Mouse (Mus musculus) frontal cortex, adult (tissue): Measurements from ENCODE around the gene Rrnad1.

ENCODE experiments used
- ATAC-seq: cut with Nextera tagmentation; 2 replicates; pipeline ENCODE4 v1.9.2; 2017; ENCODE audit warnings: mild to moderate bottlenecking, moderate library complexity, mixed read lengths; ENCODE audit not compliant: low TSS enrichment

The Rrnad1 gene

GRCm38 (mm10) chr3:87885281-87886003 lies 45.1 kb downstream of the Rrnad1 start, which contains the start of gene Prcc:
TSS of gene Prcc (minus strand) at chr3:87885608.
- ATAC-seq = peak; percentile 97

GRCm38 (mm10) chr3:87884708-87885251 lies 45.7 kb downstream of the Rrnad1 start:
- ATAC-seq = no peak

GRCm38 (mm10) chr3:87884291-87884690 lies 46.2 kb downstream of the Rrnad1 start:
- ATAC-seq = no peak

- ATAC-seq = no peak
Observed at GRCm38 (mm10) chr3:87877730-87878129, 52.8 kb downstream of the Rrnad1 start.
